Mouse (Mus musculus) bone marrow, adult 2 months (tissue): Measurements from ENCODE around the gene Rgma. TPM values are rescaled to one million over a fixed set of nuclear protein-coding genes. Genes with fewer than 3 reads are reported as not detected.

Experiments used
- H3K27ac ChIP-seq: fragments of 200-500 bp; 2 replicates; pipeline ENCODE4 v1.5.1; 2012; ENCODE audit warnings: low read depth, mild to moderate bottlenecking, control low read depth, inconsistent platforms, low read length; ENCODE audit not compliant: control insufficient read depth, poor library complexity, insufficient read depth
- H3K4me1 ChIP-seq: fragments of 200-500 bp; 2 replicates; pipeline ENCODE4 v1.6.1; 2011; ENCODE audit warnings: low read length; ENCODE audit not compliant: control insufficient read depth, insufficient read depth
- H3K4me3 ChIP-seq: fragments of 200-500 bp; replicated peaks from 2 replicates; pipeline ENCODE3; 2011; ENCODE audit warnings: mild to moderate bottlenecking, low read depth, low read length, control low read depth; ENCODE audit not compliant: control insufficient read depth
- CTCF ChIP-seq: fragments of 200-500 bp; IDR thresholded peaks from 2 replicates; pipeline ENCODE4 v1.5.1; 2011; ENCODE audit warnings: low read length, control low read depth; ENCODE audit not compliant: control insufficient read depth, insufficient read depth
- POLR2A ChIP-seq: fragments of 200-500 bp; IDR thresholded peaks from 2 replicates; pipeline ENCODE4 v1.6.1; 2011; ENCODE audit warnings: low read depth, mild to moderate bottlenecking, control low read depth, low read length, borderline replicate concordance; ENCODE audit not compliant: control insufficient read depth
- WGBS: fragments of 180-500 bp; shearing (Covaris S2); methylation state at CpG from one replicate; pipeline ENCODE4 v1.1.7; 2018; 5-methylcytosine and 5-hydroxymethylcytosine counted together
- polyA plus RNA-seq: library from polyadenylated mRNA; stranded (reverse); fragments of >200 nt; gene quantifications from 2 replicates; pipeline ENCODE4 v1.2.4, GENCODE M21; 2011; ENCODE audit warnings: low replicate concordance; ENCODE audit not compliant: missing spikeins, insufficient read depth, insufficient read length

Gene Rgma
- polyA plus RNA-seq, 1 experiment, result 1.1 TPM

DNA sequence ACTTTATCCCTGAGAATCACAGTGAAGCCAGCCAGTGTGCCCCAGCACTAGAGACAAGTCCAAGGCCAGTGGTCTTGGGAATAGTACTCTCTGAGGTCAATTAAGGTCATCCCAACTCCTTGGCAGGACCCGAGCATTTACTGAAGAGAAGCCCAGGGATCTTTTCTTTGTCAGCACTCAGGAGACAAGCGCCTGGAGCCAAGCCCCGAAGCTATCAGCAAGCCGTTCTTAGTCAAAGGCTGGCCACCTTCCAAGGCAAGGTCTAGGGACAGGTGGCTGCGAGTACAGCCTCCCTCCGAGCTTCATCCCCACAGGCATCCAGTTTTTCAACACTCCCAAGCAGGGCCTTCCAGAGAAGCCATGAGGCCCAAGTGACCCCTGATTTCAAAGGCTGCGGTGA is 40.4 kb upstream of the Rgma start:
- Histone ChIP-seq H3K27ac (no peak overlapping the region), H3K4me3 (no peak overlapping the region), H3K4me1 (no peaks in the 10 kb centered on the region)
- TF ChIP-seq CTCF (no peak), POLR2A (no peak)
- 81% methylated on average over 7 of the region's 7 CpGs for WGBS

DNA sequence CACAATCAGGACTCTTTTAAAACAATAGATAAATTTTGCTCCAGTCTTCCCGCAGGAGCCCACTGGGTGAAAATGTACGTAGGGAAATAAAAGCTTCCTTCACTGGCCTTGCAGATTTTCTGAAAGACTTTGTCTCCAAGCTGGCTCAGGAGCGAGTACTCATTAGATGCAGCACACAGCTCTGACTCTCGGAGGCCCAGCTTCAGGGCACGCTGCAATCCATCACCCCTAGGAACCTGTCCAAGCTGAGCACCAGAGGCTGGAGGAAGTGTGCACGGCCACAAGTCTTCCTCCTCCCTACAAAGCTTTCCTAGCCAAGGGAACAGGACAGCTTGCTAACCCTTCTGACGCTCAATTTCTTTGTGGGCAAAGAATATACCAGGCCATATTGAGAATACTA is 38.9 kb upstream of the Rgma start:
- Histone ChIP-seq H3K4me1 (no peaks in the 10 kb centered on the region), H3K4me3 (no peak overlapping the region), H3K27ac (no peak overlapping the region)
- TF ChIP-seq CTCF, result no peak
- no peak for TF ChIP-seq POLR2A
- 21% methylated on average over 7 of the region's 7 CpGs for WGBS

DNA sequence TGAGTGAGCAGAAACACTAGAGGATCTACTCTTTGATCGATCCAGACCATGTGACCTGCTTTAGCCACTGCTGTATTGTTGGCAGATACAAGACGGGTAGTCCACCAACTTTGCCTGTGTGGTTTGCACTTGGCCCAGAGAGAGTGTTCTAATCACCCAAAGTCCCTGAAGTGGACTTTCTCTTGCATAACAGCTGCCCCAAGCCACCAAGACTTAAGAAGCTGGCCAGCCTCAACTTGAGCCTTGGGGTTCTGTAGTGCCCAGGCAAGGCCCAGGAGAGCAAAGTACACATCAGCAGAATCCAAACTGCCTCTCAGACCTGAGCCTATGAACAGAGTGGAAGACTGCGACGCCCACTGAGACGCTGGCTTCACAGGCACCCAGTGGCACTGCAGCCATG is 37.0 kb upstream of the Rgma start:
- no peak overlapping the region for H3K4me3 ChIP-seq
- 84% methylated on average over 5 of the region's 5 CpGs for WGBS
- no peak overlapping the region for H3K27ac ChIP-seq
- TF ChIP-seq CTCF (no peak), POLR2A (no peak)
- no peaks in the 10 kb centered on the region for H3K4me1 ChIP-seq

GRCm38 (mm10) chr7:73343852-73344251 is 31.5 kb upstream of the Rgma start:
- 40% methylated on average over 3 of the region's 3 CpGs for WGBS
- H3K4me1 ChIP-seq, result no peaks in the 10 kb centered on the region

DNA sequence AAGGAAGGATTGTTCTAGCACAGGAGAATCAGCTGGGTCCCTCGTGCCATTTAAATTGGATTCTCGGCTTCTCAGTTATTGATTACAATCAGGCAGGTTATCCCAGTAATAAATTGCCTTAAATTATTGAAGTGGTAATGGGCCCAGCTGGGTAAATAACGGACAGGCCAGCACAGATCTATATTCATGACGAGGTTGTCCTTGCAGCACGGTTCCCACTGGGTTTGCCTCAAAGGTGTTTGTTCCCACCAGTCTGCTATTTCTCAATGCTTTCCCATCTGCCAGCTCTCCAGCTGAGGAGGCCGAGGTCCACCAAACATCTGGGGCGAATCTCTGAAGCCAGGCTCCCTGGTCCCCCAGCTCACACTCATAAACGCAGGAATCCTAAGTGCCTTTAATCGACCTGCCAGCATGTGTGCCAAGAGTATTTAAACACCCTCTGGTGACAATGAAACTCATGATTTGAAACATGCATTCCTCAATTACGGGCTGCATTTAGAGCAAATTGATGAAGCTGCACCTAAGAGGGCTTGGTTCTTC is 26.7 kb upstream of the Rgma start:
- no peak overlapping the region for H3K27ac ChIP-seq
- TF ChIP-seq POLR2A, result no peak
- TF ChIP-seq CTCF, result no peak
- 35% methylated on average over 10 of the region's 10 CpGs for WGBS
- H3K4me1 ChIP-seq, result no peaks in the 10 kb centered on the region
- H3K4me3 ChIP-seq, result no peak overlapping the region

More at GRCm38 (mm10) chr7:73343852-73344251, 31.5 kb upstream of the Rgma start:
- no peak for TF ChIP-seq CTCF
- TF ChIP-seq POLR2A, result no peak
- no peak overlapping the region for H3K27ac ChIP-seq
- H3K4me3 ChIP-seq, result no peak overlapping the region

DNA sequence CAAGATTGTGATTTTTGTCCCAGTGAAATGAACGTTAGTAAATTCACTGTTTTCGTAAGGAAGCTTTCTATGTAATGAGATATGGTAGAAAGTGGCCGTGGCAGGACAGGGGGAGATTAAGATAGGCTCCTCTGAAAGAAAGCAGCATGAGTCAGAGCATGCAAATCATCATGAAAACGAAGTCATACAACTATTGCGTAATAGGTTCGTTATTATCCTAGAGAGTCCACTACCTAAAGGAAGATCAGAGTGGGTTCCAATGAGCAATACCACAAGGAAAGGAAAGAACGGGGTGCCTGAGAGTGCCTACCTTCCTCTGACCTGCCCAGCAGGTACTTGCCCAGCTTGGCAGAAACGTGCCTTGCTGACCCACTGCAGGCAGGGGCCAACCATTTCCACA is 26.2 kb upstream of the Rgma start:
- WGBS, result 69% methylated on average over 8 of the region's 8 CpGs
- no peaks in the 10 kb centered on the region for H3K4me1 ChIP-seq
- no peak for TF ChIP-seq CTCF
- no peak overlapping the region for H3K27ac ChIP-seq
- H3K4me3 ChIP-seq, result no peak overlapping the region

- Histone ChIP-seq H3K4me1 (no peaks in the 10 kb centered on the region), H3K4me3 (no peak overlapping the region), H3K27ac (no peak overlapping the region)
- no peak for TF ChIP-seq POLR2A
- no peak for TF ChIP-seq CTCF
- WGBS, result 71% methylated on average over 9 of the region's 9 CpGs
Measured at GRCm38 (mm10) chr7:73355229-73355628, 20.1 kb upstream of the Rgma start.

DNA sequence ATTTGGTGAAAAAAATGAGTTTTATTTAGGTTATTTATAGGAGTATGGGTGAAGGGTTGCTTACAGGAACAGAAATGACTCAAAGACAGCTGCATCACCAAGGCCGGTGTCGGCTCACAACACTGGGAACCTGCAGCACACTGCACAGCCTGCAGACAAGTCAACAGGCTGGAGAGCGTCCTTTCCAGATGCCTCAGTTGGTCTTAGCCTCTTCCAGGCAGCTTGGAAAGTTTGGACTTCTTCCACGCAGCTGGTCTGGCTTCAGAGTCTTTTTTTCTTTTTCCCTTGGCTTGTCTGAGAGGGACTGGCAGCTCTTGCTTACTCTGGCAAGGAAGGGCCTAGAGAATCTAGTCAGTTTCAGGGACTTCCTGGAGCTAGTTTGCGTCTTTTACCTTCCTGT is 18.4 kb upstream of the Rgma start:
- Histone ChIP-seq H3K4me3 (no peak overlapping the region), H3K4me1 (no peaks in the 10 kb centered on the region), H3K27ac (no peak overlapping the region)
- TF ChIP-seq CTCF (no peak), POLR2A (no peak)
- WGBS, result 67% methylated on average over 5 of the region's 5 CpGs

- no peak for TF ChIP-seq CTCF
- no peak for TF ChIP-seq POLR2A
- no peak overlapping the region for H3K27ac ChIP-seq
- no peak overlapping the region for H3K4me3 ChIP-seq
- no peaks in the 10 kb centered on the region for H3K4me1 ChIP-seq
- 84% methylated on average over 2 of the region's 2 CpGs for WGBS
Measured at GRCm38 (mm10) chr7:73357626-73358025, 17.7 kb upstream of the Rgma start.
